Comparison of ENCODE assay signal across 8 mouse cellular contexts in the genomic region with DNA sequence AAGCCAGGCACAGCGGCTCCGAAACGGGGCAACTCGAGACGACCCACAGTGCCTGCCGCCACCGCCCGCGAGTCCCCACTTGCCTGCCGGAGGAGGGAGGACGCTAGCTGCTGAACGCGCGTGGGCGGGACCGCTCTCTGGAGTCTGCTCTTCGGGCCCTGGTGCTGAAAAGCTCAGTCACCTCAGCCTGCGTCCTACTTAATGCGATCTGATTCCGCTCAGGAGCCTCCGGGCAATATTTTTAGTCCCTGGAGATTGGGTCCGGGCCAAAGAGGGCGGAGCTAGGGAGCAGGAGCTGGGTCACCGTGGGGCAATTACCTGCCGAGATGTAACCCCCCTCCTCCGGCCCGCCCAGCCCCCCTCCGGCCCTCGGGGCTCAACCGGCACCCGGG. TPM values are rescaled to one million over a fixed set of nuclear protein-coding genes. Genes with fewer than 3 reads are reported as not detected.
DNase-seq lines count a peak whose midpoint lies in the region; ATAC-seq lines count a peak whose summit lies in the region.

No protein-coding gene starts in this region.

- WGBS in embryonic facial prominence, embryonic 10.5 days, result under 1% methylated on average over 31 of the region's 31 CpGs

- peaks cover 14% of the 10 kb centered on the region for H3K4me1 ChIP-seq in erythroblast, embryonic 14.5 days (ENCODE audit: control insufficient read depth)
- peaks cover 26% of the 10 kb centered on the region for H3K4me1 ChIP-seq in embryonic facial prominence, embryonic 10.5 days

- DNase-seq in embryonic facial prominence, embryonic 10.5 days (ENCODE audit: low spot score), result peak; percentile 77
- DNase-seq in heart, adult 8-10 months (ENCODE audit: low spot score), result peak; percentile 77
- DNase-seq in kidney, adult 9 months, result peak; percentile 83
- DNase-seq in liver, result peak; percentile 64
- DNase-seq in spleen, postnatal 36 days (ENCODE audit: low spot score in 2 of 2), result peak; percentile 85

- no peaks in the 10 kb centered on the region for H3K9me3 ChIP-seq in erythroblast, embryonic 14.5 days (ENCODE audit: control insufficient read depth, low read length)
- H3K9me3 ChIP-seq in embryonic facial prominence, embryonic 10.5 days, result no peaks in the 10 kb centered on the region

- ATAC-seq in erythroblast, adult 5-6 weeks (replicated peaks; ENCODE audit: low FRiP score, poor library complexity, severe bottlenecking), result no peak
- peak; percentile 19; the same call in 1 of the 2 replicates for ATAC-seq in monocyte, adult 5-6 weeks (replicated peaks; ENCODE audit: insufficient number of reproducible peaks, low FRiP score, low TSS enrichment, poor library complexity, severe bottlenecking)

- H3K4me3 ChIP-seq in erythroblast, embryonic 14.5 days (replicated peaks), result peak overlapping the region; percentile 65
- H3K4me3 ChIP-seq in embryonic facial prominence, embryonic 10.5 days, result peak overlapping the region; percentile 98

- peaks cover 10% of the 10 kb centered on the region; the same call in 1 of the 2 replicates for H3K36me3 ChIP-seq in erythroblast, embryonic 14.5 days (ENCODE audit: control insufficient read depth)
- H3K36me3 ChIP-seq in embryonic facial prominence, embryonic 10.5 days (replicated peaks), result peaks cover 36% of the 10 kb centered on the region

- H3K27ac ChIP-seq in embryonic facial prominence, embryonic 10.5 days (replicated peaks), result peak overlapping the region; percentile 95

- H3K27me3 ChIP-seq in erythroblast, embryonic 14.5 days (ENCODE audit: control insufficient read depth), result peaks cover 43% of the 10 kb centered on the region
- H3K27me3 ChIP-seq in embryonic facial prominence, embryonic 10.5 days (replicated peaks; ENCODE audit: low read depth, poor library complexity, severe bottlenecking), result peaks cover 12% of the 10 kb centered on the region; the same call in 1 of the 2 replicates

RNA-seq across cellular contexts. Expression of gene Man2a2, which starts 0.5 kb away (rescaled TPM):
- polyA plus RNA-seq in erythroblast, embryonic 14.5 days (2012), result 0.05 and 0.14 TPM in 2 replicates
- 3.6 and 7.5 TPM in 2 replicates for total RNA-seq in erythroblast, adult 5-6 weeks (2015; ENCODE audit: low replicate concordance)
- 4.5 and 6.6 TPM in 2 replicates for total RNA-seq in erythroblast, adult 5-6 weeks (2017; ENCODE audit: low replicate concordance)
- polyA plus RNA-seq in embryonic facial prominence, embryonic 10.5 days (2016; fragmentation: Nextera tagmentation; extraction: Ambion mirVana), result 20.2 and 21.0 TPM in 2 replicates
- total RNA-seq in heart, adult 8-10 months (2022), result 10 to 100 TPM; 61.2 to 66.5 (median 62.8) TPM
- total RNA-seq in monocyte, adult 5-6 weeks (2017), result 12.8 to 20.6 TPM (median 18.0 TPM) in 3 replicates

RNA-seq across cellular contexts. Expression of gene Fes, which starts 17.1 kb away (rescaled TPM):
- 0.69 and 0.95 TPM in 2 replicates for polyA plus RNA-seq in erythroblast, embryonic 14.5 days (2012)
- total RNA-seq in erythroblast, adult 5-6 weeks (2015; ENCODE audit: low replicate concordance), result 56.5 and 60.0 TPM in 2 replicates
- total RNA-seq in erythroblast, adult 5-6 weeks (2017; ENCODE audit: low replicate concordance), result 24.4 and 31.2 TPM in 2 replicates
- polyA plus RNA-seq in embryonic facial prominence, embryonic 10.5 days (2016; fragmentation: Nextera tagmentation; extraction: Ambion mirVana), result 8.2 and 8.4 TPM in 2 replicates
- 10 to 100 TPM in 2 of 4 experiments, 1 to 10 TPM in 2; 6.4 to 13.5 (median 9.1) TPM for total RNA-seq in heart, adult 8-10 months (2022)
- 117 to 175 TPM (median 150 TPM) in 3 replicates for total RNA-seq in monocyte, adult 5-6 weeks (2017)

RNA-seq across cellular contexts. Expression of gene Hddc3, which starts 27.7 kb away (rescaled TPM):
- polyA plus RNA-seq in erythroblast, embryonic 14.5 days (2012), result 1.4 and 1.8 TPM in 2 replicates
- 2.3 TPM in 1 of 2 replicates, not detected in the other for total RNA-seq in erythroblast, adult 5-6 weeks (2015; ENCODE audit: low replicate concordance)
- total RNA-seq in erythroblast, adult 5-6 weeks (2017; ENCODE audit: low replicate concordance), result 2.6 TPM in 2 replicates
- polyA plus RNA-seq in embryonic facial prominence, embryonic 10.5 days (2016; fragmentation: Nextera tagmentation; extraction: Ambion mirVana), result 23.3 and 30.3 TPM in 2 replicates
- total RNA-seq in heart, adult 8-10 months (2022), result 10 to 100 TPM; 33.3 to 40.0 (median 35.9) TPM
- 0.21 to 6.1 TPM (median 1.5 TPM) in 3 replicates for total RNA-seq in monocyte, adult 5-6 weeks (2017)

RNA-seq across cellular contexts. Expression of gene Unc45a, which starts 29.8 kb away (rescaled TPM):
- polyA plus RNA-seq in erythroblast, embryonic 14.5 days (2012), result 1.5 and 2.7 TPM in 2 replicates
- total RNA-seq in erythroblast, adult 5-6 weeks (2015; ENCODE audit: low replicate concordance), result 1.5 and 4.2 TPM in 2 replicates
- 4.2 and 4.8 TPM in 2 replicates for total RNA-seq in erythroblast, adult 5-6 weeks (2017; ENCODE audit: low replicate concordance)
- 51.3 and 53.3 TPM in 2 replicates for polyA plus RNA-seq in embryonic facial prominence, embryonic 10.5 days (2016; fragmentation: Nextera tagmentation; extraction: Ambion mirVana)
- total RNA-seq in heart, adult 8-10 months (2022), result 10 to 100 TPM; 12.2 to 16.0 (median 15.2) TPM
- total RNA-seq in monocyte, adult 5-6 weeks (2017), result 28.3 to 50.6 TPM (median 33.6 TPM) in 3 replicates

RNA-seq across cellular contexts. Expression of gene Furin, which starts 34.6 kb away (rescaled TPM):
- 0.65 and 0.76 TPM in 2 replicates for polyA plus RNA-seq in erythroblast, embryonic 14.5 days (2012)
- total RNA-seq in erythroblast, adult 5-6 weeks (2015; ENCODE audit: low replicate concordance), result 23.0 and 23.1 TPM in 2 replicates
- total RNA-seq in erythroblast, adult 5-6 weeks (2017; ENCODE audit: low replicate concordance), result 29.1 and 33.5 TPM in 2 replicates
- polyA plus RNA-seq in embryonic facial prominence, embryonic 10.5 days (2016; fragmentation: Nextera tagmentation; extraction: Ambion mirVana), result 6.0 and 6.3 TPM in 2 replicates
- total RNA-seq in heart, adult 8-10 months (2022), result 100 to 1,000 TPM in 2 of 4 experiments, 10 to 100 TPM in 2; 91.9 to 122 (median 99.2) TPM
- total RNA-seq in monocyte, adult 5-6 weeks (2017), result 31.1 to 46.2 TPM (median 34.3 TPM) in 3 replicates
